Mouse (Mus musculus) midbrain, embryonic 11.5 days (tissue): ENCODE results near the gene Fam129b. TPM values are rescaled to one million over a fixed set of nuclear protein-coding genes. Genes with fewer than 3 reads are reported as not detected.
A peak's percentile ranks its signal among the peaks of the same experiment; 100 is the strongest.

Experiments used
- ATAC-seq: fragments of 200-750 bp; cut with Nextera tagmentation; 2 replicates; pipeline ENCODE4 v1.8.0; 2017; ENCODE audit warnings: moderate TSS enrichment, moderate library complexity; ENCODE audit not compliant: low FRiP score
- DNase-seq: peaks from one replicate; pipeline ENCODE4 v3.0.0; 2015; ENCODE audit warnings: low spot score; ENCODE audit errors: missing footprints
- H3K27ac ChIP-seq: fragments of 300-500 bp; sonication (generic); 2 replicates; pipeline ENCODE4 v1.5.1; 2014; ENCODE audit warnings: low read depth, low read length
- H3K27me3 ChIP-seq: fragments of 300-500 bp; sonication (generic); 2 replicates; pipeline ENCODE4 v1.6.1; 2014; ENCODE audit warnings: mild to moderate bottlenecking, low read length, moderate library complexity, mixed read lengths; ENCODE audit not compliant: control insufficient read depth, insufficient read depth
- H3K36me3 ChIP-seq: fragments of 300-500 bp; sonication (generic); 2 replicates; pipeline ENCODE4 v1.6.1; 2014; ENCODE audit warnings: mild to moderate bottlenecking, low read length, moderate library complexity, mixed read lengths; ENCODE audit not compliant: control insufficient read depth, insufficient read depth
- H3K4me1 ChIP-seq: fragments of 300-500 bp; sonication (generic); 2 replicates; pipeline ENCODE4 v1.6.1; 2014; ENCODE audit warnings: low read length; ENCODE audit not compliant: control insufficient read depth, insufficient read depth
- H3K4me2 ChIP-seq: fragments of 300-500 bp; sonication (generic); 2 replicates; pipeline ENCODE4 v1.6.1; 2014; ENCODE audit warnings: mild to moderate bottlenecking, moderate library complexity
- H3K4me3 ChIP-seq: fragments of 300-500 bp; sonication (generic); 2 replicates; pipeline ENCODE4 v1.5.1; 2014; ENCODE audit warnings: low read depth, low read length
- H3K9ac ChIP-seq: fragments of 300-500 bp; sonication (generic); 2 replicates; pipeline ENCODE4 v1.6.1; 2014; ENCODE audit warnings: low read length
- H3K9me3 ChIP-seq: fragments of 300-500 bp; sonication (generic); 2 replicates; pipeline ENCODE4 v1.6.1; 2016; ENCODE audit warnings: low read length; ENCODE audit not compliant: control insufficient read depth
- WGBS: fragments of 180-500 bp; shearing (Covaris S2); extraction: QIAGEN DNeasy Blood & Tissue Kit; methylation state at CpG from one replicate; pipeline ENCODE4 v1.1.7; 2014; 5-methylcytosine and 5-hydroxymethylcytosine counted together
- polyA plus RNA-seq: library from polyadenylated mRNA; unstranded; fragments of >200 nt; fragmentation: Nextera tagmentation; extraction: Ambion mirVana; gene quantifications from 2 replicates; pipeline ENCODE4 v1.2.1, GENCODE M21; 2014

The Fam129b gene
- polyA plus RNA-seq, 1 experiment from 2014 or later, result 10.6 TPM

GRCm38 (mm10) chr2:32908272-32908671 lies 32.4 kb downstream of the Fam129b start:
- no peaks in the 10 kb centered on the region for H3K27me3 ChIP-seq
- H3K4me2 ChIP-seq, result peak overlapping the region; percentile 23
- H3K9ac ChIP-seq, result peak overlapping the region; percentile 44

GRCm38 (mm10) chr2:32908796-32909195 lies 32.9 kb downstream of the Fam129b start:
- DNase-seq (no peak), ATAC-seq (no peak)
- H3K4me1 ChIP-seq, result peaks cover 17% of the 10 kb centered on the region
- H3K9me3 ChIP-seq, result no peaks in the 10 kb centered on the region
- H3K4me3 ChIP-seq, result no peak overlapping the region
- H3K36me3 ChIP-seq, result no peaks in the 10 kb centered on the region
- 46% methylated on average over 11 of the region's 11 CpGs for WGBS
- H3K9ac ChIP-seq, result no peak overlapping the region
- peak overlapping the region; percentile 59; the same call in 1 of the 2 replicates for H3K27ac ChIP-seq
- H3K27me3 ChIP-seq, result no peaks in the 10 kb centered on the region
- peak overlapping the region; percentile 23 for H3K4me2 ChIP-seq

More at GRCm38 (mm10) chr2:32908272-32908671, 32.4 kb downstream of the Fam129b start:
- no peak overlapping the region for H3K4me3 ChIP-seq
- H3K4me1 ChIP-seq, result peaks cover 17% of the 10 kb centered on the region
- H3K27ac ChIP-seq, result peak overlapping the region; percentile 59
- H3K36me3 ChIP-seq, result no peaks in the 10 kb centered on the region
- WGBS, result 0% methylated on average over 6 of the region's 6 CpGs
- no peaks in the 10 kb centered on the region for H3K9me3 ChIP-seq
- ATAC-seq (peak; percentile 69), DNase-seq (peak; percentile 90)

GRCm38 (mm10) chr2:32911639-32912182 lies 35.8 kb downstream of the Fam129b start:
- DNase-seq (no peak), ATAC-seq (no peak)
- peaks cover 15% of the 10 kb centered on the region for H3K4me1 ChIP-seq
- H3K4me3 ChIP-seq, result no peak overlapping the region
- no peak overlapping the region for H3K27ac ChIP-seq
- 86% methylated on average over 7 of the region's 7 CpGs for WGBS
- no peaks in the 10 kb centered on the region for H3K36me3 ChIP-seq
- no peak overlapping the region for H3K9ac ChIP-seq
- H3K27me3 ChIP-seq, result no peaks in the 10 kb centered on the region
- H3K4me2 ChIP-seq, result no peak overlapping the region
- no peaks in the 10 kb centered on the region for H3K9me3 ChIP-seq

- H3K9me3 ChIP-seq, result no peaks in the 10 kb centered on the region
- no peaks in the 10 kb centered on the region for H3K36me3 ChIP-seq
- peaks cover 14% of the 10 kb centered on the region for H3K4me1 ChIP-seq
- 31% methylated on average over 19 of the region's 19 CpGs for whole genome bisulfite sequencing
- peak; percentile 99 for DNase-seq
- H3K4me3 ChIP-seq, result no peak overlapping the region
- no peak overlapping the region for H3K9ac ChIP-seq
- H3K27ac ChIP-seq, result no peak overlapping the region
- no peaks in the 10 kb centered on the region for H3K27me3 ChIP-seq
- no peak overlapping the region for H3K4me2 ChIP-seq
- no peak for ATAC-seq
Observed at GRCm38 (mm10) chr2:32912210-32912804, 36.4 kb downstream of the Fam129b start.

- Histone ChIP-seq H3K27ac (no peak overlapping the region; the same call in 1 of the 2 replicates), H3K9me3 (no peaks in the 10 kb centered on the region), H3K36me3 (no peaks in the 10 kb centered on the region; the same call in 1 of the 2 replicates), H3K27me3 (no peaks in the 10 kb centered on the region), H3K4me2 (no peak overlapping the region), H3K4me3 (no peak overlapping the region), H3K9ac (0 out of 2 replicates have a peak overlapping the region, but pooled peaks have one; percentile 18), H3K4me1 (no peaks in the 10 kb centered on the region)
- WGBS, result 81% methylated on average over 5 of the region's 5 CpGs
- ATAC-seq (no peak), DNase-seq (no peak)
Observed at GRCm38 (mm10) chr2:32914362-32914761, 38.4 kb downstream of the Fam129b start.

GRCm38 (mm10) chr2:32914896-32915295 lies 39.0 kb downstream of the Fam129b start:
- Histone ChIP-seq H3K9me3 (no peaks in the 10 kb centered on the region), H3K36me3 (no peaks in the 10 kb centered on the region; the same call in 1 of the 2 replicates), H3K4me3 (no peak overlapping the region), H3K27ac (no peak overlapping the region), H3K4me1 (no peaks in the 10 kb centered on the region), H3K4me2 (no peak overlapping the region), H3K9ac (no peak overlapping the region), H3K27me3 (no peaks in the 10 kb centered on the region)
- no peak for DNase-seq
- 33% methylated on average over 3 of the region's 3 CpGs for WGBS
- ATAC-seq, result no peak

- Histone ChIP-seq H3K4me2 (no peak overlapping the region), H3K9me3 (no peaks in the 10 kb centered on the region), H3K9ac (no peak overlapping the region), H3K4me1 (no peaks in the 10 kb centered on the region), H3K27ac (no peak overlapping the region), H3K27me3 (no peaks in the 10 kb centered on the region), H3K4me3 (no peak overlapping the region), H3K36me3 (peaks cover 3% of the 10 kb centered on the region; the same call in 1 of the 2 replicates)
- 86% methylated on average over 11 of the region's 11 CpGs for WGBS
- no peak for ATAC-seq
- no peak for DNase-seq
Observed at GRCm38 (mm10) chr2:32917526-32917925, 41.6 kb downstream of the Fam129b start.

- Histone ChIP-seq H3K4me3 (no peak overlapping the region), H3K9ac (no peak overlapping the region), H3K36me3 (peaks cover 6% of the 10 kb centered on the region; the same call in 1 of the 2 replicates), H3K27me3 (no peaks in the 10 kb centered on the region), H3K27ac (no peak overlapping the region), H3K9me3 (no peaks in the 10 kb centered on the region), H3K4me1 (no peaks in the 10 kb centered on the region), H3K4me2 (no peak overlapping the region)
- ATAC-seq, result no peak
- WGBS, result 89% methylated on average over 9 of the region's 9 CpGs
- DNase-seq, result no peak
Observed at GRCm38 (mm10) chr2:32918391-32918790, 42.5 kb downstream of the Fam129b start.

GRCm38 (mm10) chr2:32921235-32921634 lies 45.3 kb downstream of the Fam129b start:
- Histone ChIP-seq H3K4me2 (no peak overlapping the region), H3K9me3 (no peaks in the 10 kb centered on the region), H3K4me3 (no peak overlapping the region), H3K9ac (no peak overlapping the region), H3K27ac (no peak overlapping the region), H3K27me3 (no peaks in the 10 kb centered on the region), H3K4me1 (no peaks in the 10 kb centered on the region), H3K36me3 (peaks cover 6% of the 10 kb centered on the region; the same call in 1 of the 2 replicates)
- no peak for ATAC-seq
- WGBS, result 84% methylated on average over 7 of the region's 7 CpGs
- no peak for DNase-seq
